Mouse (Mus musculus): ENCODE results near the gene Psmb2. TPM values are rescaled to one million over a fixed set of nuclear protein-coding genes. Genes with fewer than 3 reads are reported as not detected.
A peak's percentile ranks its signal among the peaks of the same experiment; 100 is the strongest.

The Psmb2 gene
- total RNA-seq (2014; rRNA removed) (94.4 and 99.1 TPM in 2 replicates), polyA plus RNA-seq (2012; rRNA removed) (149 and 192 TPM in 2 replicates)

- H3K79me2 ChIP-seq (ENCODE audit: control insufficient read depth, insufficient read depth, low read length) = peaks cover 23% of the 10 kb centered on the region; the same call in 1 of the 2 replicates
- TF ChIP-seq CTCF (IDR thresholded peaks at IDR 0.05; ENCODE audit: low read depth, low read length) = no peak
- TF ChIP-seq POLR2A (IDR thresholded peaks at IDR 0.05; ENCODE audit: extremely low read depth, insufficient read depth, low read length) = peak; percentile 81
- WGBS = 2% methylated on average over 48 of the region's 48 CpGs
- no peaks in the 10 kb centered on the region for H3K36me3 ChIP-seq (ENCODE audit: control insufficient read depth, insufficient read depth, low read length)
- H3K4me3 ChIP-seq (ENCODE audit: insufficient read depth, low read depth, low read length) = peak within 1 kb of the TSS; percentile 94
- H3K27ac ChIP-seq (replicated peaks; ENCODE audit: insufficient read depth, low read depth, low read length) = peak within 1 kb of the TSS; percentile 60
- H3K4me1 ChIP-seq (ENCODE audit: control insufficient read depth, insufficient read depth, low read length) = peaks cover 6% of the 10 kb centered on the region
- peak within 1 kb of the TSS; percentile 91 for H3K9ac ChIP-seq (ENCODE audit: low read depth, low read length)
- peak; percentile 95 for DNase-seq (ENCODE audit: extremely low read depth, low read depth, low spot score)
- H3K27me3 ChIP-seq (ENCODE audit: control insufficient read depth, insufficient read depth, low read length) = no peaks in the 10 kb centered on the region
Measured at GRCm38 (mm10) chr4:126677054-126678003, at the start of gene Psmb2. TSS of gene Psmb2 (plus strand) at chr4:126677630.

GRCm38 (mm10) chr4:126631922-126632321 is 45.5 kb upstream of the Psmb2 start:
- 47% methylated on average over 2 of the region's 2 CpGs for WGBS
- no peak overlapping the region for H3K4me3 ChIP-seq (ENCODE audit: insufficient read depth, low read depth, low read length)
- no peak overlapping the region for H3K9ac ChIP-seq (ENCODE audit: low read depth, low read length)
- no peaks in the 10 kb centered on the region for H3K4me1 ChIP-seq (ENCODE audit: control insufficient read depth, insufficient read depth, low read length)
- H3K36me3 ChIP-seq (ENCODE audit: control insufficient read depth, insufficient read depth, low read length) = no peaks in the 10 kb centered on the region
- peak; percentile 23; the same call in 1 of the 2 replicates for TF ChIP-seq CTCF (IDR thresholded peaks at IDR 0.05; ENCODE audit: low read depth, low read length)
- no peak for TF ChIP-seq POLR2A (IDR thresholded peaks at IDR 0.05; ENCODE audit: extremely low read depth, insufficient read depth, low read length)
- peak; percentile 9 for DNase-seq (ENCODE audit: extremely low read depth, low read depth, low spot score)
- no peak overlapping the region for H3K27ac ChIP-seq (replicated peaks; ENCODE audit: insufficient read depth, low read depth, low read length)
- no peaks in the 10 kb centered on the region for H3K27me3 ChIP-seq (ENCODE audit: control insufficient read depth, insufficient read depth, low read length)
- no peaks in the 10 kb centered on the region for H3K79me2 ChIP-seq (ENCODE audit: control insufficient read depth, insufficient read depth, low read length)

GRCm38 (mm10) chr4:126632668-126633067 is 44.8 kb upstream of the Psmb2 start:
- no peak overlapping the region for H3K27ac ChIP-seq (replicated peaks; ENCODE audit: insufficient read depth, low read depth, low read length)
- H3K4me3 ChIP-seq (ENCODE audit: insufficient read depth, low read depth, low read length) = no peak overlapping the region
- no peaks in the 10 kb centered on the region for H3K4me1 ChIP-seq (ENCODE audit: control insufficient read depth, insufficient read depth, low read length)
- 61% methylated on average over 3 of the region's 3 CpGs for WGBS
- H3K9ac ChIP-seq (ENCODE audit: low read depth, low read length) = no peak overlapping the region
- H3K36me3 ChIP-seq (ENCODE audit: control insufficient read depth, insufficient read depth, low read length) = no peaks in the 10 kb centered on the region
- no peak for DNase-seq (ENCODE audit: extremely low read depth, low read depth, low spot score)
- no peaks in the 10 kb centered on the region for H3K79me2 ChIP-seq (ENCODE audit: control insufficient read depth, insufficient read depth, low read length)
- no peaks in the 10 kb centered on the region for H3K27me3 ChIP-seq (ENCODE audit: control insufficient read depth, insufficient read depth, low read length)
- TF ChIP-seq CTCF (IDR thresholded peaks at IDR 0.05; ENCODE audit: low read depth, low read length) = no peak
- TF ChIP-seq POLR2A (IDR thresholded peaks at IDR 0.05; ENCODE audit: extremely low read depth, insufficient read depth, low read length) = no peak

GRCm38 (mm10) chr4:126636330-126636729 is 41.1 kb upstream of the Psmb2 start:
- H3K4me3 ChIP-seq (ENCODE audit: insufficient read depth, low read depth, low read length) = no peak overlapping the region
- no peaks in the 10 kb centered on the region for H3K79me2 ChIP-seq (ENCODE audit: control insufficient read depth, insufficient read depth, low read length)
- no peak for TF ChIP-seq CTCF (IDR thresholded peaks at IDR 0.05; ENCODE audit: low read depth, low read length)
- no peaks in the 10 kb centered on the region for H3K27me3 ChIP-seq (ENCODE audit: control insufficient read depth, insufficient read depth, low read length)
- H3K4me1 ChIP-seq (ENCODE audit: control insufficient read depth, insufficient read depth, low read length) = no peaks in the 10 kb centered on the region
- DNase-seq (ENCODE audit: extremely low read depth, low read depth, low spot score) = no peak
- no peak overlapping the region for H3K9ac ChIP-seq (ENCODE audit: low read depth, low read length)
- no peaks in the 10 kb centered on the region for H3K36me3 ChIP-seq (ENCODE audit: control insufficient read depth, insufficient read depth, low read length)
- WGBS = 36% methylated on average over 11 of the region's 11 CpGs
- no peak overlapping the region for H3K27ac ChIP-seq (replicated peaks; ENCODE audit: insufficient read depth, low read depth, low read length)

- H3K27ac ChIP-seq (replicated peaks; ENCODE audit: insufficient read depth, low read depth, low read length) = no peak overlapping the region
- no peak overlapping the region for H3K4me3 ChIP-seq (ENCODE audit: insufficient read depth, low read depth, low read length)
- whole genome bisulfite sequencing = 59% methylated on average over 4 of the region's 4 CpGs
- no peak for TF ChIP-seq CTCF (IDR thresholded peaks at IDR 0.05; ENCODE audit: low read depth, low read length)
- no peak for TF ChIP-seq POLR2A (IDR thresholded peaks at IDR 0.05; ENCODE audit: extremely low read depth, insufficient read depth, low read length)
- H3K27me3 ChIP-seq (ENCODE audit: control insufficient read depth, insufficient read depth, low read length) = no peaks in the 10 kb centered on the region
- H3K36me3 ChIP-seq (ENCODE audit: control insufficient read depth, insufficient read depth, low read length) = no peaks in the 10 kb centered on the region
- no peak for DNase-seq (ENCODE audit: extremely low read depth, low read depth, low spot score)
- no peak overlapping the region for H3K9ac ChIP-seq (ENCODE audit: low read depth, low read length)
- H3K79me2 ChIP-seq (ENCODE audit: control insufficient read depth, insufficient read depth, low read length) = no peaks in the 10 kb centered on the region
- H3K4me1 ChIP-seq (ENCODE audit: control insufficient read depth, insufficient read depth, low read length) = no peaks in the 10 kb centered on the region
Measured at GRCm38 (mm10) chr4:126637446-126637845, 40.0 kb upstream of the Psmb2 start.

- no peaks in the 10 kb centered on the region for H3K27me3 ChIP-seq (ENCODE audit: control insufficient read depth, insufficient read depth, low read length)
- H3K79me2 ChIP-seq (ENCODE audit: control insufficient read depth, insufficient read depth, low read length) = no peaks in the 10 kb centered on the region
- 62% methylated on average over 7 of the region's 7 CpGs for WGBS
- no peak overlapping the region for H3K4me3 ChIP-seq (ENCODE audit: insufficient read depth, low read depth, low read length)
- TF ChIP-seq POLR2A (IDR thresholded peaks at IDR 0.05; ENCODE audit: extremely low read depth, insufficient read depth, low read length) (no peak), CTCF (IDR thresholded peaks at IDR 0.05; ENCODE audit: low read depth, low read length) (no peak)
- H3K27ac ChIP-seq (replicated peaks; ENCODE audit: insufficient read depth, low read depth, low read length) = no peak overlapping the region
- DNase-seq (ENCODE audit: extremely low read depth, low read depth, low spot score) = no peak
- H3K4me1 ChIP-seq (ENCODE audit: control insufficient read depth, insufficient read depth, low read length) = no peaks in the 10 kb centered on the region
- H3K36me3 ChIP-seq (ENCODE audit: control insufficient read depth, insufficient read depth, low read length) = no peaks in the 10 kb centered on the region
- no peak overlapping the region for H3K9ac ChIP-seq (ENCODE audit: low read depth, low read length)
Measured at GRCm38 (mm10) chr4:126639339-126639738, 38.1 kb upstream of the Psmb2 start.
